Mouse (Mus musculus): ENCODE results near the gene Rbm20.
A peak's percentile ranks its signal among the peaks of the same experiment; 100 is the strongest.

Rbm20 gene

DNA sequence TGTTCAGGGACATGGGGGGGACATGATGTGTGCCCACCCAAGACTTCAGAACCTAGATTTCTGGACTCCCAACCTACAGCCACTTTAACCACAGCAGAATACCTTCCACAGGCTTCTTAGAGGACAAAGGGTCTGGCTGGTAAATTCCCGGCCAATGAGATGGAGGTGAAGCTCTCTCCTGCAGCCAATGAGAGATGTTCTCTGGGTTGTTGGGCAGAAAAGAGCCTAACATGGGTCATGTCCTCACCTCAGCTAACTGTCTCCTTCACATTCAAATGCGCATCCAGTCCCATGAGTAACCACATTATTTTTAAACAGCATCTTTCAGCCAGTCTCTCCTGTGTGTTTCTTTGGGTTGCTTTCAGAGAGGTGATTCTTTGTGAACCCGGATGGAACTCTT is 5.7 kb upstream of the Rbm20 start:
- DNase-seq (ENCODE audit: low spot score), result no peak

DNA sequence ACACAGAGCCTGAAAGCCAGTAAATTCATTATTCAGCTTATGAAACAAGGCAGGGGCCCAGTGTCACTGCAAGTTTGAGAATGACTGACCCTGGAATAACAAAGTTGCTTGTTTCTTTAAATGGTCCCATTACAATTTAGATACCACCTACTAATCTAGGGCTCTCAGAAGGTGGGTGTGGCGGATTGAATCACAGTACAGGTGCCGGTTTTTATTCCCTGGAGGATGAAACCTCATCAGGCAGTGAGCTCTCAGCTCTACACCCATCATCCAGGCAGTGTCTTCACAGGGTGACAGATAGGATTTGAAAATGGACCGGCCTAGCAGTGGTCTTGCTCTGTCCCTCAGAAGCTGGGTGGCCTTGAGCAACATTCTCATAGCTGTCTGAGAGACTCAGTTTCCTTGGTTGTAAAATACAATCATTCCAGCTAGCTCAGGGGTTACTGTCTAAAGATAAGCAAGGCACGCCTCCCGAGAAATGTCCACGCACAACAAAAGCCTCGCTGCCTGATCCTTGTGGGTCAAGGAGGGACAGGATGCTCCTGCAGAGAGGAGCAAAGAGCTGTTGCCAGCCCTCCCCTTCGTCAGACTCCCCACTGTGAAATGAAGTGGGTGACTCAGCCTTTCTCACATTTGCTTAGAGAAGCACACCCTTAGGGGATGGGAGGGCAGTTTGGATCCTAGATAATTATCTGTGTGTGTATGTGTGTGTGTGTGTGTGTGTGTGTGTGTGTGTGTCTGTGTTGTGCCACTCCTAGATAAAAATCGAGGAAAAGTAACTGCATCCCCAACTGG is 2.8 kb upstream of the Rbm20 start:
- DNase-seq (ENCODE audit: low spot score), result no peak

DNA sequence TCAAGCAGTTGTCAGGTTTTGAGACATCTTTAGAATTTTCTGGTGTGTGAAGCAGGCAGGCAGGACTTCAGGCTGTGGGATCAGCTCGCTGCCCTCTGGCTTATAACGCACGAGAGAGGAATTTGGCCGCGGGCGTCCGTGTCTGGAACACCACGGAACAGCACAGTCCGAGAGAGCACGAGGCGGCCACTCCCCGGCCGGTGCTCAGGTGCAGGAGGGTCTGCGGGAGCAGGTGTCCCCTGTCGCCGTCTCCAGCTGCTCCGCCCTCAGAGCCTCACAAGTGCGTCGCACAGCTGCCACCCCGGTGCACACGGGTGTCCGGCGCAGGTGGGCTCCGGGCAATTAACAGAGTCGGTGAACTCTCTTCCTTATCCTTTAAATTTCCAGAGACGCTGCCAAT is 878 bp upstream of the Rbm20 start:
- no peak for DNase-seq (ENCODE audit: low spot score)

DNA sequence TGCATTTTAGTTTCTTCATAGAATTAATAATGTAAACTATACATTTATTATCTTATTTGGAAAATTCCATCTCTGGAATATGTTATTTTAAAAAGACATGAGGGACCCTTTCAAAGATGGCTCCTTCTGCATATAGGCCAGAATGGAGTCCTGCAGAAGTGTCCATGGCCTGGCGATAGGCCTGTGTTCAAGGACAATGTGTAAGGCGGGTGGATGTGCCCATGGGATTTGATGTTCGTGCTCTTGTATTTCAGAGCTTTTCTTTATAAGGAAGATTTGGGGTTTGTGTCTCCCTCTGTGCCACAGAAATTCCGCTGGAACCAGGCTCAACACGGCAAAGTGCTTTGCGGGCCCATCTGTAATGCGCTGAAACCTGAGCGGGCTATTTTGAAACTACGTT is 2.1 kb downstream of the Rbm20 start:
- no peak for DNase-seq (ENCODE audit: low spot score)

DNA sequence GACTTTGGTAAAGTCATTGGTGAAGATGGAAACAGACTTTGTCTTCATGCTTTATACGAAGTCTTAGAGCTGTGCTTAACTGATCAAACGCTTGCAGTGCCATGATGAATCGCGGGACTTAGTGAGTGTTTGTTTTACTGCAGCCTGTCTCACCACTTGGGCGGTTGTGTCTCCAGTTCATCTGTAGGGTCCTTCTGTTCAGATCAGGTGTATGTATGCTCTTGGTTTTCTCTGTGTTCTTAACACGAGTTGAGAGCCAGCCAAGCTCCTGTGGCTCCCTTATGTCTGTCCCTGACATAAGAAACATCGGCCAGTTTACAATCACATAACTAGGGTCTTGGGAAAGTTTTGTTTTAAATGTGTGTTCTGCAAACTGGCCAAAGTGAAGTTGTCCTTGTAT is 2.9 kb downstream of the Rbm20 start:
- no peak for DNase-seq (ENCODE audit: low spot score)

DNA sequence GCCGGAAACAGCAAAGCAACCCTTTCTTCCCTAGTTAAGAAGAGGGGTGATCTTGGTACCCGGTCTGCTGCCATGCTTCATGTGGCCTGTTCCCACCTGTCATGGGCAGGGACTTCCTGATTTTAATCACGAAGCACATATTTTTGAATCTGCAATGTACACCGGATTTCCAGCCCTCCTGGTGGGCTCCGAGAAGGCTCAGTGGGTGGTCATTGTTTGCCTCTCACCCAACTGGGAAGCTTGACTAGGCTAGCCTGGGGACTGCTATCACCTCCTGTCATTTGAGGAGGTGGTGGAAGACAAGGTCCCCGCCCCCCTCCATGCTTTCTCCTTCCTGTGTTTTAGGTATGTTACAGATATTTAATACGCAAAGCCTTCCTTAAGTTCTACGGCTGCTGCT is 5.3 kb downstream of the Rbm20 start:
- DNase-seq (ENCODE audit: low spot score), result no peak

DNA sequence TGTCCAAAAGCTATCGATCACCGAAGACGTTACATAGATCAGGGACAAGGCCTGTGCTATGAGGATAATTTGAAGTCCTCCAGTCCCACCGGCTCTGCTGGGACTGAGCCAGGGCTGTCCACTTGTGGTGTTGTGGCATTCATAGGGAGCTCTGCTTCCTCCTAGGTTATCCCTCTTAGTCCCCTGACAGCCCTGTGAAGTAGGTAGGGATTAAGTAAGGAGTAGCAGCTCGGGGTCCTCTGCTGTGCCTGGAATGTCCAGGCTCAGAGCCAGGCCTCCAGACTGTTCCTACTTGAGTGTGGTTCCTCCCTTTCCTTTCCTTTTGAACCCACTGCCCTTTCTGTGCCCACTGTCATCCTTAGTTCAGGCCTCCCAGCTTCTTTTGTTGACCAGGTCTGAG is 10.5 kb downstream of the Rbm20 start:
- DNase-seq (ENCODE audit: low spot score), result no peak

DNA sequence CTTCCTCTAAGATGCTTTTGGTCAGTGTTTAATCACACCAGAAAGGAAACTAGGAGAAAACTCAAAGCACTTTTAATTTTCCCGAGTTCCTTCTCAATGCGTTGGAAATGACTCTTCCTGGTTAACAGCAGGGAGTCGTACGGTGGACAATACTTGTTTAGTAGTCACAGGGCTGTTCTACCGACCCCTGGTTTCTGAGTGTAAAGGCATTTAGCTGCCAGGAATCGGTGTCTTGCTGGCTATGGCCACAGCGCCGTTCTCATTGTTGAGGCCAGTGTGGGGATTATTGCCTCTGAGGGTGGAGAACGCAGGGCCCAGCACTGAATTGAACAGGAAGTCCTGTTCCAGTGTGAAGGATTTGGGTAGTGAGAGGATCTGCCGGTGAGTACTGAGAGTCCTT is 13.7 kb downstream of the Rbm20 start:
- no peak for DNase-seq (ENCODE audit: low spot score)

DNA sequence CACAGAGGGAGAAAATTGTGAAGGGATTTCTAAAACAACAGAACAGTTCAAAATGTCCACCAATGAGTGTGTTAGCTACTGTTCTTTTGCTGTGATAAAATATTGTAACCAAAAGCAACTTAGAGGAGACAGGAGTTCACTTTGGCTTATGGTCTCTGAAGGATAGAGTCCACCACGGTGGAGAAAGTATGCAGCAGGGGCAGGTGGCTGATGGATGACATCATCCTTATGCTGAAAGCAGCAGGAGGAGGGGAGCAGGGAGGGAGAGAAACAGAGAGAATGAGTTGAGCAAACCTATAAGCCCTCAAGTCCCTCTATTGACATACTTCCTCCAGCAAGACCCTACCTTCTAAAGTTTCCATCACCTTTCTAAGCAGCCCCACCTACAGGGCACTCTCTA is 16.9 kb downstream of the Rbm20 start:
- DNase-seq (ENCODE audit: low spot score), result no peak

DNA sequence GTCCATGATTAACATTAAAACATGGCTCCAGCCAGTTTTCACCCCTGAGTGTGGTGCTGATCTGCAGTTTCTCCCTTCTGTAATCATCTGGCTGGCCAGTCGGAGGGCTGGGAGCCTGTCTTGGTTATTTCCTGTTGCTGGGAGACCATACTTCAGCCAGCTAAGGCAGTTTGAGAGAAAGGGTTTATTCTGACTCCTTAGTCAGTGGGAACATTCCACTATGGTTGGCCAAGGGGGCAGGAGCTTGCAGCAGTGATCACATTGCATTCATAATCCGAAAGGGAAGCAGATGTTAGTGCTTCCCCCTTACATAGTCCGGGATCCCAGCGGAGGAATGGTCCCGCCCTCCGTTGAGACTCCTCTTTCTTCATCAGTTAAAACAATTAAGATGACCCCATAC is 19.0 kb downstream of the Rbm20 start:
- DNase-seq (ENCODE audit: low spot score), result no peak

DNA sequence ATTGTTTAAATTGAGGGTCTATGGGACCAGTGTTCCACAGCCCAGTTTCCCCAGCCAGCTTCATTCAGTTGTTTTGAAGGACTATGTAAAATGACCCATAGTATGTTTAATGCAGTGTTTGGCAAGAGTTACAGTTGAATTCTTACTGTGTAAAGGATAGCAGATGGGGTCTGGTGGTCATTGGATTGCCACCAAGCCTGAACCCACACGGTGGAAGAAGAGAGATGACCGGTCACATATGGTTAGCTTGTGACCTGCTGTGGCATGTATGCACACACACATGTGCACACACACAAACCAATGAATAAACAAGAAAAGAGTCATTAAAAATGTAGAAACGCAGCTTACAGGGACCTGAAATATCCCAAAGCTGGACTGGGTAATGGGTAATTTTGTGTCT is 19.5 kb downstream of the Rbm20 start:
- DNase-seq (ENCODE audit: low spot score), result no peak

DNA sequence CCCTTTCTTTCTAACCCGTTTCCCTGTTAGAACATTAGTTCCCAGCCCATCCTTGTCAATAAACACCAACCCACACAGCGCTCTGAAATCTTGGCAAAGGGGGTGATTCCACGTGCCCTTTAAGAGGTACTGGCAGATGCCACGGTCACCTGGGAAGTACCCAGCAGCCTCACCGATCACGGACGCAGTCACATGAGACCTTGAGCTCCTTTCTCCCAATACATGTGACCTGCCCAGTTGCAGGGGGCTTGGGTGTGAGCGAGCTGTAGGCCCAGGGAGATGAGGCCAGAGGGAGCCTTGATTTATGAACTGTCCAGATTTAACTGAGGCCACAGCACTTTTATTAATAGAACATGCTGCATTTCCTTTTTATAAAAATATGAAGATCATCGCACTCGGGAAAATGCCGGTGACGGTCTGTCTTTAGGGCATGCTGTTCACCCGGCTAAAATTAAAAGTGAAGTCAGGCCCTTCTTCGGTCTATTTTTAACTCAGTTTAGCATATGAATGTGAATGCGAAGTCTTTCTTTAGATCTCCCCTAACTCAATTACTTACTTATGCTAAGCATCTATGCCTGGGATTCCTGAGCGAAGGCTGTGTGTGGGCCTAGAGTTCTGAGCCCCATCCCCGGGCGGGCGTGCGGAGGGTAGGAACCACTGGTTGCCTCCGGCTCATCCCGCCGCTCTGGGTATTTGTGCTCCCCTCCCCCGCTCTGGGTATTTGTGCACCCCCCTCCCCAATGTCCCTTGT is 20.4 kb downstream of the Rbm20 start:
- no peak for DNase-seq (ENCODE audit: low spot score)

DNA sequence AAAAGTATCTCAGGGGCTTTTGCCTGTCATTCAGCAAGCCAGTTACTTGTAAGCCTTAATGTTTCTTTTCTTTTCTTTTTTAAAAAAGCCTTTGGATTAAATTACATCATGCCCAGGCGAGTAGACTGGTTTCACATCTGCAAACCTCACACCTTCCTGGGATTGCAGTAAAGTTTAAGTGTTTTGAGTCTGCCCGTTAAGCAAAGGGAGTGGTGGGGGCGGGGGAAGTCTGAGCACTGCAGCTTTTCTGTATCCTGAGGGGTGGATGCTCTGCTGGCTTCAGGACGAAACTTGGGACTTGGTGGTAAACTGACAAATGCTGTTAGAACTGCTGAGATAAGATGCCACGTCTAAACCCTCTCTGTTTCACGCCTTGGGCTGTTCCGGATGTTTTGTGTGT is 22.6 kb downstream of the Rbm20 start:
- no peak for DNase-seq (ENCODE audit: low spot score)

DNA sequence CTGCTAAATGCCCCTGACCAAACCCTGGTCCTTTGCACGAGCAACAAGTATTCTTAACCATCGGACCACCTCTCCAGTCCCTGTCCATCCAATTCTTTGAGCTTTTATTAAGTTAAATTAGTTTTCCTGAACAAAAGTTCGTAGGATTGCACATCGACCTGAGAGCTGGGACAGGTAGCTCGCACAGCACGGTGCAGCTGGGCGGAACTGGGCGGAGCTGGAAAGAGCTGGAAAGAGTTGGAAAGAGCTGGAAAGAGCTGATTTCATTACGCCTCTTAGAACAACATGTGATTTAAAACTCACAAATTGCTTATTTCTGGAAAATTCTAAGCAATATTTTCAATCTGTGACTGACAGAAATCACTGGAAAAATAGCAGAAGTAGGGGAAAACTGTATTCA is 24.3 kb downstream of the Rbm20 start:
- DNase-seq (ENCODE audit: low spot score), result no peak

DNA sequence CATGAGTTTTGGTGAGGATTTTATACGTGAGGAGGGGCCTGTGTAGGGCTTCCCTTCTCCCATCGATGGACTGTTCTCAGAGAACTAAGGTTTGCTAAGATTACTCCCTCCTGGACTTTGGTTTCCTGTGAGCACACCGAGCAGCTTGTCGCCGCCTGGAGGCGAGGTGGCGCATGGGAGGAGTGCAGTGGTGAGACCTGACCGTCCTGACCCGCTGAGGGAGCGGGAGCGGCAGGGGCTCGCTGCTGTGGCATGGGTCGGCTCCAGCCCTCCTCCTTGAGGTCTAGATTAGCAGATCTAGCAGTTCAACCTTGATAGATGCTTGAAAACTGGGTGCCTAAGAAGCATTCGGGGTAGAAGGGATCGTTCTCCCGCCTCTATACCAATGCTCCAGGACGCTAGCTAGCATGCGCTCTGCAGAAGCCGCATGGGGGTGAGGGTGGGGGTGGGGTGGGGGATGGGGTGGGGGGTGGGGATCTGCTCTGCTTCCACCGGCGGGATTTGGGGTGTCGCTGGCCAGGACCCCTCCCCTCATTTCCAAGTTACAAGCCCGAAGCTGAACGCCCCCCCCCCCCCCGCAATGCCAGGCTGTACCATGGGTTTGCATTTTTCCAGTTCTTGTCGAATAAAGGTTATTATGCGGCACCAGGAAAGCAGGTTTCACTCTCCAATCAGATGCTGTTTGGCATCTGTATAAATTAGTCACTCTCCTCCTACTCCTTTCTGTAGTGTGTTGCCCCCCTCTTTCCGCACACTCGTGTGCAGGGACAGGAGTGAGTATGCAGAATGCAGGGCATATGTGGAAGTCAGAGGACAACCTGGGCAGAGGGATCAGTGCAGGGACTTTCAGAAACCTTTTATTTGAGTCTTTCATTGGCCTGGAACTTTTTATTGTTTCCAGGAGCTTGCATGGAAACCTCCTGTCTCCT is 28.1 kb downstream of the Rbm20 start:
- peak; percentile 52 for DNase-seq (ENCODE audit: low spot score)

DNA sequence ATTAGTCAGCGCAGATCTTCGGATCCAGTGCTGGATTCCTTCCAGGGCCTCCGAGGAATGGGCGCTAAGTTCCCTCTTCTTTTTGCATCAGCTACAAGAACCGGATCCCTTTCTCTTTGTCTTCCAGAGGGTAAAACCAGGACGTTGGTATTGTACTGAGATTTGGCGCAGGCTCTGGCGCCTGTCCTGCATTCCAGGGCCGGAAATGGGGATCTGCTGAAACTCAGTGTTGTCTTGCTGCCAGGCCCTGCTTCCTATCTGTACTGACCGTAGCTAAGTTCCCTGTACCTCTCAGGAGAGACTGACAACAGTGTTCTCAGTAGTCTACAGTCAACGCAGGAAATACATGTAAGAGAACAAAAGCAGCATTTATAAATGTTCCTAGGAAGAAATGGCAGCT is 31.3 kb downstream of the Rbm20 start:
- no peak for DNase-seq (ENCODE audit: low spot score)

DNA sequence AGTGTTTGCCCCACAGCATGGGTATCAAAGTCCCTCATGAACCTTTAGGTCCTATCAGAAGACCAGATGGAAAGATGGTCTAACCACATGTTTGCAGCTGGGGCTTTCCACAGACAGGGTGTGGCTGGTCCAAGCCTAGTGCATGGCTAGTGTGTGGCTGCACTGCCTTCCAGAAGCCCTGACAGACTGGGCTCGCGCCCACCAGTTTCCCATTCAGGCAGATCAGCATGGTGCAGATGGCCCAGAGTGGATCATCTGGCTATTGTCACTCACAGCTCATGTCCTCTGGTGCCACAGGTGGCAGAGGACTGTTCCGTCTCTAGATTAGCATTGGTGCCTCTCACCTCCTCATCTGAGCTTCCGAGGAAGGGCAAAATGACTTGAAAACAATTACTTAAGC is 33.8 kb downstream of the Rbm20 start:
- DNase-seq (ENCODE audit: low spot score), result no peak

DNA sequence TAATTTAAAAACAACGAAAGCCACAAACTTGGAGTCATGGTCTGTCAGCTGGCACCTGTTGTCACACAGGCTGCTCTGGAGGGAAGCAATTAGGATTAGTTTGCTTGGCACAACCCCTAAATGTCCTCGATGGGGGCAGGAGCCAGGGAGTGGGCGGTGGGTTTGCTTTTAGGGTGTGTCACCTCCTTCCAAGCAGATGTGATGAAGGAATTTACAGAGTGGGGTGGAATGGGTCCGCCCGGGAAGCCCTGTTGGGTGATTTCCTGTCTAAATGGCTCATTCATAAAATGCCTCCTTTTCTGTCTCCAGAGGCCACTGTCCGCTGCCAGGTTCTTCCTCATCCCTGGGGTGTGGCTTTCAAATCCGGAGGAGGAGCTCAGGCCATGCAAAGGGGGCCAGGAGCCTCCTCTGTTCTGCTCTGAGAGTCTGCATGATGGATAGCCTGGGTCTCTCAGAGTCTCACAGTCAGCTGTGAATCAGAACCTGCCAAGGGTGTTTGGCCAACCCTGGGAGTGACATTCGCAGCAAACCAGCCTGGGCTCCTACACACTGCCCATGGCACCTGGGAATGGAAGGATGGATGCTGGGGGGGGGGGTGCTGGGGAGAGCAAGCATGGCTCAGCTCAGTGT is 34.3 kb downstream of the Rbm20 start:
- no peak for DNase-seq (ENCODE audit: low spot score)

DNA sequence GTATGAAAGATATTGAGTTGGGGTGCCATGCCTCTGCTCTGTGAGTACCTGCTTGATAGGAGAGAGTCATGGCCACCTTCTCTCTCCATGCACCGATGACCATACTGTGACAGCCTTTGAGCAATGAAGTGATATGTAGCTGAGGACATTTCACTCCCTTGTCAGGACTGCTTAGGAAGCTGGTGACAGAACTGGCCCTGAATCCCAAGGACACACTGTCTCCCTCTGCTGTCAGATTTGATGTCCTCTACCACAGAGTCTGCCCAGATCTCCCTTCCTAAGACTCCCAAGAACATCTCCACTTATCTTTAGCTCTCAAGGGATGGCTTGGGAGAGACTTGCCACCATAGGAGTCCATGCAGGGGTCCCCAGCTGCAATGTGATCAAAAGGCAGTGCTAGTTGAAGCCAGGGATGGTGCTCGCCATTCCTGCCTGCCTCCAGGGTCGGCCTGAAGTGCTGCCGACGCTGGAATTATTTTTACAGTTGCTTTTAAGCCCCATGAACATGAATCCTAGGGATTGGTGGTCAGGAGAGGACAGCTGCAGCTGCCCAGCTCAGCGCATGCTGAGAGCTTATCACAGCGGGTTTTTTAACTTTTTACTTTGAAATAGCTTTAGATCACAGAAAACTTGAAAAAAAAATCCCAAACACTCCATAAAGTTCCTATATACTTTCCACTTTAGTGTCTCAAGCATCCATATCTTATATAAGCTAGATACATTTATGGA is 35.4 kb downstream of the Rbm20 start:
- DNase-seq (ENCODE audit: low spot score), result no peak

DNA sequence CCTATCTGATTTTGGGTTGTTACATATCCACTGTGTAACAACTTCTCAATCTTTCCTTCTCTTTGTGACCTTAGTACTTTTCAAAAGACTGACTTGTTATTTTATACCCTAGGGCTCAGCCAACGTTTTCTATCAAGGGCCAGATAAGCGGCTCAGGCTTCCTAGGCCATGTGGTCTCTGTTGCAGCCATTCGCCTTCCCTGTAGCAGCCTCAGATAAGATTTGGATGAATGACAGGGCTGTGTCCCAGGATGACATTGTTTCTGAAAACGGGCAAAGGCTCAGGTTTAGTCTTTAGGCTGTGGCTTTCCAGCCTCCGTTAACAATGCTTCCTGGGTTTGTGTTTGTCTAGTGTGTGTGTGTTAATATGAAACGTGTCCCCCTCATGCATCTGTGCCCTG is 36.3 kb downstream of the Rbm20 start:
- no peak for DNase-seq (ENCODE audit: low spot score)

DNA sequence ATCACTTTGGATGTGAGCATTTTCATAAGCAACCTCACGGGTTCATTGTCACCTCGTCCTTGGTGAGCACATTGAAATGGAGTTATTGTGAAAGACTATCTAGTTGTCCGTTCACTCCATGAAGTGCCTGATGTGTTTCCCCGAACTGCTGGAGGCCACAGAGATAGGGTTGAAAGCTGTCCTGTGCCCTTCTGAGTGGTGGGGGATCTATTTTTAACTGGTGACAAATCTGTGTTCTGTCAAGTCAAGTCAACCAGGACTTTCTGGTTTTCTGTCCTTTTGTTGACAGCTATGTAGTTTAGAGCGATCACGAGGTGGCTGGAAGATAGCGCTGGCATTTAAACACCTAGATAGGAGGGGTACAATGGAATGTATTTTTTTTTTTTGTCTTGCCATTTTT is 39.4 kb downstream of the Rbm20 start:
- no peak for DNase-seq (ENCODE audit: low spot score)

DNA sequence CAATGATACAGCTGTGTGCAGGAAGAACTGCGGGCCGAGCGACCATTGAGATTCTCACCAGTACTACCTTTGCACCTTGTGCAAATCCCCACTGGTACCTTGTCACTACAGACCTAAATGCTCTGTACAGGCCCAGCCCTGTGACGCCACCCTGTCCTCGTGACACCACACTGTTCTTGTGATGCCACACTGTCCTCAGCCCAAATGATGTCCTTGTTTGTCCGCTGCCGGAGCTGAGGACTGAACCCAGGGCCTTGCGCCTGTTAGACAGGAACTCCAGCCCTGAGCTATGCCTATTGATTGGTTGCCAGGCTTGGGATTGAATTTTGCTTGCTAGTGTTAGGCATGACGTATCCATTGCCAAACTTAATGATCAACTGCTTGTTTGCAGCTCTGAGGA is 40.3 kb downstream of the Rbm20 start:
- no peak for DNase-seq (ENCODE audit: low spot score)

Data from left cerebral cortex, adult 11 months (tissue).